Mouse (Mus musculus) liver, adult 2 months (tissue): ENCODE measurements around the gene Kat6b. TPM values are rescaled to one million over a fixed set of nuclear protein-coding genes. Genes with fewer than 3 reads are reported as not detected.

Source experiments
- DNase-seq: peaks from one replicate; pipeline ENCODE4 v3.0.0-alpha.2; 2011; ENCODE audit warnings: low read depth, low spot score; ENCODE audit errors: extremely low read depth
- H3K27ac ChIP-seq: fragments of 200-500 bp; replicated peaks from 2 replicates; pipeline ENCODE4 v1.5.1; 2012; ENCODE audit warnings: low read depth, mild to moderate bottlenecking, control low read depth, inconsistent platforms, low read length; ENCODE audit not compliant: insufficient read depth
- H3K27me3 ChIP-seq: fragments of 200-500 bp; 2 replicates; pipeline ENCODE4 v1.6.1; 2012; ENCODE audit warnings: mild to moderate bottlenecking, moderate library complexity, low read length, inconsistent platforms; ENCODE audit not compliant: control insufficient read depth, insufficient read depth
- H3K36me3 ChIP-seq: fragments of 200-500 bp; 2 replicates; pipeline ENCODE4 v1.6.1; 2012; ENCODE audit warnings: low read length, inconsistent platforms; ENCODE audit not compliant: control insufficient read depth, insufficient read depth
- H3K4me1 ChIP-seq: fragments of 200-500 bp; 2 replicates; pipeline ENCODE4 v1.6.1; 2011; ENCODE audit warnings: low read length; ENCODE audit not compliant: control insufficient read depth, insufficient read depth
- H3K4me3 ChIP-seq: fragments of 200-500 bp; 2 replicates; pipeline ENCODE4 v1.5.1; 2011; ENCODE audit warnings: low read depth, mild to moderate bottlenecking, control low read depth, low read length, moderate library complexity; ENCODE audit not compliant: insufficient read depth
- H3K79me2 ChIP-seq: fragments of 200-500 bp; 2 replicates; pipeline ENCODE4 v1.6.1; 2012; ENCODE audit warnings: inconsistent platforms, mild to moderate bottlenecking, low read length, moderate library complexity; ENCODE audit not compliant: control insufficient read depth, insufficient read depth
- H3K9ac ChIP-seq: fragments of 200-500 bp; 2 replicates; pipeline ENCODE4 v1.6.1; 2012; ENCODE audit warnings: low read depth, mild to moderate bottlenecking, control low read depth, inconsistent platforms, low read length
- CTCF ChIP-seq: fragments of 200-500 bp; IDR thresholded peaks from 2 replicates; pipeline ENCODE4 v1.5.1; 2011; ENCODE audit warnings: low read depth, low read length, control low read depth
- POLR2A ChIP-seq: fragments of 200-500 bp; IDR thresholded peaks from 2 replicates; pipeline ENCODE4 v1.6.1; 2011; ENCODE audit warnings: low read length, control low read depth; ENCODE audit not compliant: insufficient read depth; ENCODE audit errors: extremely low read depth
- WGBS: fragments of 180-500 bp; shearing (Covaris S2); methylation state at CpG from one replicate; pipeline ENCODE4 v1.1.7; 2018; 5-methylcytosine and 5-hydroxymethylcytosine counted together
- polyA plus RNA-seq: library from polyadenylated mRNA; depleted of rRNA; stranded (reverse); fragments of >200 nt; gene quantifications from 2 replicates; pipeline ENCODE4 v1.2.3, GENCODE M21; 2012; rRNA removed
- total RNA-seq: library from RNA; depleted of rRNA; stranded (reverse); fragments of >200 nt; gene quantifications from 2 replicates; pipeline ENCODE4 v1.2.3, GENCODE M21; 2014; rRNA removed

Gene Kat6b
- total RNA-seq (5.3 and 6.2 TPM in 2 replicates), polyA plus RNA-seq (2.8 and 3.2 TPM in 2 replicates)

DNA sequence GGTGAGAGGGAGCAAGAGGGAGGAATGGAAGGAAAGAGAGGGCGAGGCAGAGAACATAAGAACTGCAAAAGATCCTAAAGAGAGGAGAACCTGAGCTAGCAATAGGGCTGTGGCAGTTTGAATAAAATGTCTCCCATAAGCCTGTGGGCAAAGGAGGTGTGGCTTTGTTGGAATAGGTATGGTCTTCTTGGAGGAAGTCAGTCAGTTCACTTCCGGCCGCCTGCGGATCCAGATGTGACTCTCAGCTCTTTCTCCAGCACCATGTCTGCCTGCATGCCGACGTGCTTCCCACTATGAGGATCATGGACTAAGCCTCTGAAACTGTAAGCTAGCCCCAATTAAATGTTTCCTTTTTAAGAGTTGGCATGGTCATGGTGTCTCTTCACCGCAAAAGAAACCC, at the start of gene Kat6b:
TSS of gene Kat6b (plus strand) at position 204 of the 400 bp plus-strand sequence.
- no peaks in the 10 kb centered on the region for H3K27me3 ChIP-seq
- TF ChIP-seq POLR2A (no peak), CTCF (no peak)
- no peaks in the 10 kb centered on the region for H3K4me1 ChIP-seq
- no peaks in the 10 kb centered on the region for H3K36me3 ChIP-seq
- no peak within 1 kb of the TSS for H3K4me3 ChIP-seq
- no peak within 1 kb of the TSS for H3K9ac ChIP-seq
- H3K79me2 ChIP-seq, result no peaks in the 10 kb centered on the region
- no peak for DNase-seq
- 93% methylated on average over 7 of the region's 7 CpGs for WGBS
- H3K27ac ChIP-seq, result no peak within 1 kb of the TSS

DNA sequence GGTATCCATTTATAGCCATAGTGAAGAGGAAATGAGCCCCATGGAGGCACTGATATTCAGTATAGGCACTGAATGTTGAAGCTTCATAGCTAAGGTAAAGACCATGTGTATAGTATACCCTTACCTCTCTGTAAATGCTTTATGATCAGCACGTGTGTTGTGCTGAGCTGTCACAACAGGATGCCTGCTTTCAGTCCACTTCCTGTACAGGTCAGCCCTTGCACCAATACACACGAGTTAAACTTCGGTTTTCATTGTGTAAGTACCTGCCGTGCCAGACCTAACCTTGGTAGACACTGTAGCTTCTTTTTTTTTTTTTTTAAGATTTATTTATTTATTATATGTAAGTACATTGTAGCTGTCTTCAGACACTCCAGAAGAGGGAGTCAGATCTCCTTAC, 47.8 kb upstream of the Kat6b start:
- no peak for DNase-seq
- Histone ChIP-seq H3K4me1 (0 out of 2 replicates have a peak, but pooled peaks cover 1% of the 10 kb centered on the region), H3K79me2 (peaks cover 4% of the 10 kb centered on the region; the same call in 1 of the 2 replicates), H3K9ac (no peak overlapping the region), H3K36me3 (peaks cover 53% of the 10 kb centered on the region), H3K27me3 (no peaks in the 10 kb centered on the region), H3K4me3 (no peak overlapping the region), H3K27ac (no peak overlapping the region)
- TF ChIP-seq CTCF (no peak), POLR2A (no peak)
- WGBS, result 68% methylated on average over 4 of the region's 4 CpGs

DNA sequence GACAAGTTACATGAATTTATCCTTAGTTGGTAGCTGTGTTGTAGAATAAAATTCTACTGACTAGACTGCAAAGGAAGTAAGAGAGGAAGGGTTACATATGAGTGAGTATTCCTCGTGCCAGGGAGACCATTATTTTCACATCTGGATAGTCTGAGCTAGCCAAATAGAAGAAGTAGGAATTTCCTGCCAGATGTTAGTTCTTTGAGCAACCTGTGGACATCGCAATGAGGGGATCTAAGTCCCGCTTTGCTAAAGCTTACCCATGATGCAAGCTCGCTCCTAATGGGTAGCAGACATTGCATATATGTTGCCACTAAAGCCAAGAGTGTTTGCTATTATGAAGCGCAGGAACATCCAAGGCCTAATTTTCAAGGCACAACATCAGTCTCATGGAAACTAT, 47.2 kb upstream of the Kat6b start:
- peaks cover 53% of the 10 kb centered on the region for H3K36me3 ChIP-seq
- H3K9ac ChIP-seq, result no peak overlapping the region
- 82% methylated on average over 5 of the region's 5 CpGs for WGBS
- TF ChIP-seq CTCF (no peak), POLR2A (no peak)
- H3K4me1 ChIP-seq, result 0 out of 2 replicates have a peak, but pooled peaks cover 1% of the 10 kb centered on the region
- H3K4me3 ChIP-seq, result no peak overlapping the region
- no peak overlapping the region for H3K27ac ChIP-seq
- DNase-seq, result no peak
- no peaks in the 10 kb centered on the region for H3K27me3 ChIP-seq
- H3K79me2 ChIP-seq, result peaks cover 4% of the 10 kb centered on the region; the same call in 1 of the 2 replicates

DNA sequence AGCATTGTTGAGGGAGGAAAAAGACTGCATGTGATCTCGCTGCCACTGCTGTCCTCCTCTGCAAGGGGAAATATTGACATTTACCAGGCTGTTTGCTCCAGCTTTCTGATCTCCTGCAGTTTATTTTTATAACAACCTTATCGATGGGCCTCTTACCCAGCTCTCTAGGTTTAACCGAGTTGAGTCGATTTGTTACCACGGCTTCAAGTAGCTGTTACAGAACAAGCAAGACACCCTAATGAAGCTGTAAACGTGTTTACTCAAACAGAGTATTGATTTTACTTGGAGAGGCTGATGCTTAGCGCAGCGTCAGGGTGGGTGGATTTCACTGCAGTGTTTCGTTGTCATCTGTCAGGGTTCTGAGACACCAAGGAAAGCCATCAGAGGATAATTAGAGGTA, 46.5 kb upstream of the Kat6b start:
- no peak overlapping the region for H3K9ac ChIP-seq
- H3K79me2 ChIP-seq, result peaks cover 4% of the 10 kb centered on the region; the same call in 1 of the 2 replicates
- 22% methylated on average over 9 of the region's 9 CpGs for WGBS
- H3K27ac ChIP-seq, result no peak overlapping the region
- peak; percentile 70 for DNase-seq
- 0 out of 2 replicates have a peak, but pooled peaks cover 1% of the 10 kb centered on the region for H3K4me1 ChIP-seq
- no peak for TF ChIP-seq POLR2A
- TF ChIP-seq CTCF, result no peak
- no peaks in the 10 kb centered on the region for H3K27me3 ChIP-seq
- H3K36me3 ChIP-seq, result peaks cover 54% of the 10 kb centered on the region
- H3K4me3 ChIP-seq, result no peak overlapping the region

GRCm38 (mm10) chr14:21439785-21440184, 41.4 kb upstream of the Kat6b start:
- H3K79me2 ChIP-seq, result peaks cover 4% of the 10 kb centered on the region; the same call in 1 of the 2 replicates
- no peak for DNase-seq
- no peaks in the 10 kb centered on the region for H3K27me3 ChIP-seq
- H3K4me3 ChIP-seq, result no peak overlapping the region
- no peaks in the 10 kb centered on the region for H3K4me1 ChIP-seq
- H3K36me3 ChIP-seq, result peaks cover 48% of the 10 kb centered on the region
- TF ChIP-seq POLR2A, result no peak
- no peak for TF ChIP-seq CTCF
- H3K9ac ChIP-seq, result no peak overlapping the region
- WGBS, result 35% methylated on average over 4 of the region's 4 CpGs
- no peak overlapping the region for H3K27ac ChIP-seq

DNA sequence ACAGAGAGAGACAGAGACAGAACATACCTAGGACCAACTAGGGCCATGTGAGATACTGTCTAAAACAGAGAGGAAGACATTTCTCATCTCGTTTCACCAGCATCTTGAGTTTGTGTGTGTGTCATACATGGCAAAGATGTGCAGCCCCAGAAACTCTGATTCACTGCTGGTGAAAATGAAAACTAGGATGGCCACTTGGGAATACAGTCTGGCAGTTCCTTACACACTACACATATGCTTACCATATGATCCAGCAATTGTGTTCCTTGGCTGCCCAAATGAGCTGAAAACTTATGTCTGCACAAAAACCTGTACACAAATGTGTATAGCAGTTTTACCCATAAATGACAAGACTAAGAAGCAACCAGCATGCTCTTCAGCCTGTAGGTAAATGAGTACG, 40.7 kb upstream of the Kat6b start:
- DNase-seq, result no peak
- Histone ChIP-seq H3K36me3 (peaks cover 44% of the 10 kb centered on the region), H3K27ac (no peak overlapping the region), H3K79me2 (peaks cover 4% of the 10 kb centered on the region; the same call in 1 of the 2 replicates), H3K27me3 (no peaks in the 10 kb centered on the region), H3K9ac (no peak overlapping the region), H3K4me1 (no peaks in the 10 kb centered on the region), H3K4me3 (no peak overlapping the region)
- TF ChIP-seq CTCF, result no peak
- TF ChIP-seq POLR2A, result no peak
- WGBS, result 95% methylated on average over 2 of the region's 2 CpGs
